Mouse (Mus musculus) T-helper 2 cell (primary cell): ENCODE measurements around the gene 1700056E22Rik.

Source experiments
- in situ Hi-C: fragments of 300-600 bp; cut with MboI, MseI; formaldehyde crosslinking; loops from one replicate; pipeline ENCODE4 v1.15.1; 2025; ENCODE audit warnings: high pct_unique_total_duplicates

The 1700056E22Rik gene

DNA sequence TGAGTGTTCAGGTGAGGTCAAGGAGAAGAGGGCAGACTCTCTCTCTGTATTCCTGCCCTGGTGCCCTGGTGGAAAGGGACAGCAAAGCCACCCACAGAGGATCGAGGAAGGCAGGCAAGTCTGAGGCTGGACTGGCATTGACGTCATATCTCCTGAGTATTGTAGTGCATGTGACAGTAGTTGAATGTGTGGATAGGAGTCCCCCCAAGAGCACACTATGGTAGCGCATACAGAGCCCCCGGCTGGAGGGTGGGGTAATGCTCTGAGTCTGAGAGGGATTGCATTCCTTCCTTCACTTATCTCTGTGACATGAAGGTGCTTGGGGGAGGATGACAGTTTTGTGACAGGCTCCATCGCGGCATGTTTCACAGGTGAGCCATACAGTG is 14.4 kb downstream of the 1700056E22Rik start:
- in situ Hi-C loops, result no loop called here

DNA sequence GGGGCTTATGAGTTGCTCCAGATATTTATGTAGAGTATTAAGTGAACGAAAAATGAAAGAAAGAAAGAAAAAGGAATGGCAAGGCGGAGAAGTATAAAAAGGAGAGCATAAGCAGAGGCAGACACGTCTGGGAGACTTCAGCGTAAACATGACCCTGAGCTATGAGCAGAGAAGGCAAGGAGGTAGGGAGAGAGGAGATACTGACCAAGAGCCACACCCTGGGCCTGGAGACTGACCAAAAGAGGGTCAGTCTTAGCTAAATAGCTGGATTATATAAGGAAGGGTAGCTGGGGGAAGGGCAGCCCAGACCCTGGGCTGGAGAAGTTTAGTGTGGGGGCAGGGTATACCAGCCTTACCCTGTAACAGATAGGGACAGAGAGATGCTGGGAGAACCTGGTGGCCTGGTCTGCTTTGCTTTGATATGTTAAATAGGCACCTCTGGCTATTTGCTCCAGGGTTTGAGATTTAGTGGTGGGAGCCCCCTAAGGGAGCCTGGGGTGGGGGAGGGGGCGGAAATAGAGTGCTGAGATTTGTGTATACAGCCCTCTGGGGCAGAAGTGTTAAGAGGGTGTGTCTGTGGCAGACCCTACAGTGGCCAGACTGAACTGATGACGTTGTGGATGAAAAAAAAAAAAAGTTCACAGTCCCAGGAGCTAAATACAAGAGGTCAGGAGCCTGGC is 14.9 kb downstream of the 1700056E22Rik start:
- in situ Hi-C loops, result no loop called here

DNA sequence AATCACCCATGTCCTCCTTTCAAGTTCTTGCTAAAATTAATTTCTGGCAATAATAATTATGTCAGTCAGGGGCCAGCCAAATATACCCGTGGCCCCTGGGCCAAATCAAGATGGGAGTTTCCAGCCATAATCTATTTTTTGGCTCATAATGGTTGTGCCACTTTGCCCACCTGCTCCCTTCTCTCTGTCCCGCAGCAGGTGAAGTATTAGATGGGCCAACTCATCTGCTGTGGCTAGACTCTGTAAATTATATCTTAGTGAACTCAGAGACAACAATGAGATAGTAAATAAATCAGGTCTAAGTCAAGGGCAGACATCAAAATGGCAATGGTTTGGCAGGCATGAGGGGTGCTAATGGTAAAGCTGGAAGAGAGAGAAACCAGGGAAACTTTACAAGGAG is 16.5 kb downstream of the 1700056E22Rik start:
- in situ Hi-C loops, result no loop called here

DNA sequence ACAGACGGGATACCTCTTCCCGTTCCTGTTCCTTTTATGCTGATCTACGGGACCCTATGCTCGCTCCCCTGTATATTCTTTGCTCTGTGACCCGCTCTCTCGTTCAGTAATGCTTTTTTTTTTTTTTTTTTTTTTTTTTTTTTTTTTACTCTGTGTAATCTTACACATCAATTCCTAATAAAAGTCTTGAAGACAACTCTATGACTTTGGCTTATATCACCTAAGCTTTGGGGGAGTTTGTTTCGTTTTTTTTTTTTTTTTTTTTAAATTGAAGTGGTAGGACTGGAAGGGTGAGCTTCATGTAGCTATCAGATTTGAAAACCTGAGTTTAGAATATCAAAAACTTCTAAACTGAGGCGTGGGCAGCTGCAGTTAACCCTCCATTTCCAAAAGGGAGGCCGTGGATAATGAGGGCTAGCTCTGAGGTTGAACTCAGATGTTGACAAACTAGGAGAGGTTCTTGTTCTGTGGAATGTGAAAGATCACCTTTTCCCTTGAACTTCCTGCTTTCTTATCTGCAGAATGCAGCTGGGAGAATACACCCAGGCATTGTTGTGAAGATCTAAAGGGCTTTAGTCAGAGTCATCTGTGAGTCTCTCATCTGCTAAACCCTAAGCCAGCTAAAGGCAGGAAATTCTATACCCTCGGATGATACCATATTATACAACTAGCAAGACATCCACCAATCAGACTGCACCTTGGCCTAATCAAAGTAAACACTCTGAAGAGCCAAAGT is 17.9 kb downstream of the 1700056E22Rik start:
- in situ Hi-C loops, result no loop called here

DNA sequence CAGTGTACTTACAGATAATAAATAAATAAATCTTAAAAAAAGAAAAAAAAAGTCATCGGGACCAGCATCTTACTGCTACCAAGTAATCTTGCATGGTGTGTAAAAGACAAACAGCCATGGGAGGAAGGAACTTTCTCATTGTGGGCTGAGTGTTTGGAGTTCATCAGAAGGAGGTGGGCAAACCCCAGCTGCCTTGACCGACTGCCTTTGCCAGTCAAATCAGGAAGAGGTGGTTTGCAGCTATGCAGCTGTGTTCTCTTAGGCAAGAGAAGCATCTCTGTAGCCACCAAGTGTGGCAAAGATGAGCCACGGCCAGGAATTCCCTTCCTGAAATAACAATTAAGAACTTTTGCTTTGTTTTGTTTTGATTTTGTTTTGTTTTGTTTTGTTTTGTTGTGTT is 20.0 kb downstream of the 1700056E22Rik start:
- in situ Hi-C loops, result no loop called here

DNA sequence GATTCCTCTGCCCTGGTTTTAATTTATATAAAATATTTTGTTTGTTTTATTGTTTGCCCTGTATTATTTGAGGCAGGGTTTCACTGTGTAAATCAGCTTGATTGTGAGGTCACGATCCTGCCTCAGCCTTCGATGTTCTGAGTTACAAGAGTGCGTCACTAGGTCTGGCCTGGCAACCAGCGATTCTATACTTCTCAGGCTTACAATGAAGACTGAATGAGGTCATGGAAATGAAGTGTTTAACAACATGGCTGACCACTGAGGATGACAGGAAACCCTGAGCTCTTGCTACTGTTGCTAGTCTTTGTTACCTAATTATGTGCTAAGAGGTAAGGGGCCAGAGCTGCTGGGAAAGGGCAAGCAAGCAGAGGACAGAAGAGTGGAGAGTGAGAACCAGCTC is 21.0 kb downstream of the 1700056E22Rik start, which contains the start of gene Dusp10:
Gene Dusp10, plus strand, starts transcription at position 197 of the 400 bp plus-strand sequence.
- in situ Hi-C loops, result no loop called here

DNA sequence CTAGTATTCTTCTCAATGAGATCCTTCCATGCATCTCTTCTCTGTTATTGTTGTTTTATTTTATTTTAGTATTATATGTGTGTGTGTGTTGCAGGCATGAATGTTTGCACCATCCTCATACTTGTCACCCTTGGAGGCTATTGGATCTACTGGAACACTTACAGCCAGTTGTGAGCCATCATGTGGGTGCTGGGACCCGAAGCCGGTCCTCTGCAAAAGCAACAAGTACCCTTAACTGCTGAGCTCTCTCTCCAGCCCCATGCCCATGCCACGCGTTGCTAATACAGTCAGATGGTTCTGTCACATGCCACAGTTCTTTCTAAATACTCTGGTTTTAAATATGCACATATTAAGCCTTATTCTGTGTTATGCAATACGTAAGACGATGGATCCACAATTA is 22.8 kb downstream of the 1700056E22Rik start:
- in situ Hi-C loops, result no loop called here

DNA sequence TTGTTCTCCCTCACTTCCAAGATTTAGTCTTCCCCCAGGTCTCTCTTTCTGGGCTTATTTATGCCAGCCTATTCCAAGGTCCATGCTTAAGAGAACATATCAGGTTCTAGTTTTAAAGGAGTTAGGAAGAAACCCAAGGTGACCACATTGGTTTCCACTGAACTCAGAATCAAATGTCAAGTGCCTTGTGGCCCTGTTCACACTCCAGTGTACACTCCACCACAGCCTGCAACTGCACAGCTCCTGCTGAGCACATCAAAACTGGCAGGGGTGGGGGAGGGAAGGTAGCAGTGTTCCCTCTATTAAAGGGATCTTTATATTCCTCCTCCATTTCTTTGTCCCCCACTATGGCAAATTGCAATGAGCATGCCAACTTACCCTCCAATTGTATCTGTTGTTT is 28.0 kb downstream of the 1700056E22Rik start:
- in situ Hi-C loops, result no loop called here

DNA sequence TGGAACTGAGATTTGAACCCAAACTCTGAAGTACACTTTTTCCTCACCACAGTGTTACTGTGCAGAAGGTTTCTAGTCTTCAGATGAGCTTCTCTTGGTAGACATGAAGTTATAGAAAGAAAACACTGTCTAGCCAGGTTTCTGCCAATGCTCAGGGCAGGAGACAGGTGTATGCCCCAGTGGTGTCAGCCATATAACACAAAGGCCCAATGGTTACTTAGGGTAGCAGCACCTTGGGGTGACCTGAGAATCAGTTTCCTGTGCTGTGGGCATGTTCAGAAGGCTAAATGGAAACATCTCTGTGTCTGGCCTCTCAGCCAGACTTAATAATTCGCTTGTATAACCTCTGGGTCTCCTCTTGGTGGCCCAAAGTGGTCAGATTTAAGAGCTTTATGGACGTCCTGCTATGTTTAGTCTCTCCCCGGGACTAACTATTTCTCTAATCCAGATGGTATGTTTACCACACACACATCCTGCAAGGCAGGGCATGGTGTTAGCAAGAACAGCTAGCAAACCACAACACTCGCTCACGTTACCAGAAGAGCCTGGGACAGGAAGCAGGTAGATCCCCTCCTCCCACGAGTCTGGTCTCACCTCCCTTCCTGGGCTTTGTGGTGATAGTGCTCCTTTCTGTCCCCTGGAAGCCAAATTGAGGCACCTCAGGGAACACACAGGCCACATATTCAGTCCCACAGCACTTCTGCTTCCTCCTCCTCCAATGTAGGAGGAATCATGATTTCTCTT is 28.6 kb downstream of the 1700056E22Rik start:
- in situ Hi-C loops, result no loop called here

DNA sequence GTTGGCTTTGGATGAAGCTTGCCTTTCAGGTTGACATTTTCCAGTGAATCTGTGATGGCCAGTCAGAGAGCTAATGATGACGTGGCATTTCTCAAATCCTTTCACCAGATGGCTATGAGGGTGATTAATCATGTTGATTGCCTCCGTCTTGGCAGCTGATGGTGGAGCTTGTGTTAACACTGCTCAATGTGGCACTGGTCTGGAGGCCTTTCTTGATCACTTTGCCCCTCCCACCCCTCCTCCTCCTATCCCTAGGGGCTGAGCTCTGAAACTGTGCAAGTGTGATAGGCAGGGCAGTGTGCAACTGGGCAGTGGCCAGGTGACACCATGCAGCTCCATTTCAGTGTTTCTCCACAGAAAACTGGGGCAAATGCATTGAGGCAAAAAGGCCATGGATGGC is 29.8 kb downstream of the 1700056E22Rik start:
- in situ Hi-C loops, result loop anchor here (5.0 kb wide), 1 partner anchor 98 kb away; no protein-coding TSS in a partner anchor

DNA sequence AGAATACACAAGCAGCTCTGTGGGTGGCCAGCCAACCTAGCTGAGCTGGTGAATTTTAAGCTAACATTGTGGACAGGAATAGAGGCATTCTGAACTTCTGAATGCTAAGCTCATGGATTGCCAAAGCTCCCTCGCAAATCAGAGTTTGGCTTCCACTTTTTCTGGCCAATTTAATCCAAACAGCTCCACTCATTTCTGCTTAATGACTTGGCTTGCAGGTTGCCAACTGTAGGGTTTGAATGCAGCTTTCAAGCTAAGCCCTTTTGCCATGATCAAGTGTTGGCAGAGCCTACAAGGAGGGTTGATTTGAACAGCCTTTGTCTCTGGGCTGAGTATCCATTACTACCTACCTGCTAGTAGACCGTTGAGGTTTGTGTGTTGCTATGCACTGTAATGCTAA is 31.6 kb downstream of the 1700056E22Rik start:
- in situ Hi-C loops, result loop anchor here (5.0 kb wide), 1 partner anchor 100 kb away; no protein-coding TSS in a partner anchor

DNA sequence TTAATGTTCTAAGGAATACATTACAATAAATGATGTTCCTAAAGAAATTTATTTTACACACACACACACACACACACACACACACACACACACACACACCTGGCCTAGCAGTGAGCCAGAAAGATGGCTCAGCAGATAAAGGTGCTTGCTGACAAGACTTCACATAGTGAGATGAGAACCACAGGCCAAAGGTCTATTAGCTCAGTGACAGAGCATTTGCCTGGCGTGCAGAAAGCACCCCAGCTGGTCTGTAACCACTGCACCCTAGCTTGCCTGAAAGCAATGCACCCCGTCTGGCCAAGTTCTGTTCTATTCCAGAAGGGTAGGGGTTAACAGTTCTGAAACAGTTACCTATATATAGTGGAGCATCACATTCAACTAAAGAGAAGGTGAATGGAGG is 36.9 kb downstream of the 1700056E22Rik start:
- in situ Hi-C loops, result no loop called here

DNA sequence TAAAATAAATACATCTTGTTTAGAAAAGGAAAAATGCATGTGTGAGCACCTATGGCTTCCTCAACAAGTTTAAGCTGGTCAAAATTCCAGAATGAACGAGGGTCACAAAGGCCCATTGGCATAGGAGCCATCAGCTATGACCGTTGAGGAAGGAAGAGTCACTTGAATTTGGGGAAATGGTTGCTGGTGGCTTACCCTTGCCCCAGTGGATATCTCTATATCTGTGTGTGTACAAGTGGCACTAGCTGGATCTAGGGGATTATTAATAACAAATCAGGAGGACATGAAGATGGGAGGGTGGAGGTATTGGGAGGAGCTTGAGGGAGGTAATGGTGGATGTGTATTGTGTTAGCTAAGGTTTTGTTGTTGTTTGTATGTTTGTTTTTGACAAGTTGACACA is 42.2 kb downstream of the 1700056E22Rik start:
- in situ Hi-C loops, result no loop called here

DNA sequence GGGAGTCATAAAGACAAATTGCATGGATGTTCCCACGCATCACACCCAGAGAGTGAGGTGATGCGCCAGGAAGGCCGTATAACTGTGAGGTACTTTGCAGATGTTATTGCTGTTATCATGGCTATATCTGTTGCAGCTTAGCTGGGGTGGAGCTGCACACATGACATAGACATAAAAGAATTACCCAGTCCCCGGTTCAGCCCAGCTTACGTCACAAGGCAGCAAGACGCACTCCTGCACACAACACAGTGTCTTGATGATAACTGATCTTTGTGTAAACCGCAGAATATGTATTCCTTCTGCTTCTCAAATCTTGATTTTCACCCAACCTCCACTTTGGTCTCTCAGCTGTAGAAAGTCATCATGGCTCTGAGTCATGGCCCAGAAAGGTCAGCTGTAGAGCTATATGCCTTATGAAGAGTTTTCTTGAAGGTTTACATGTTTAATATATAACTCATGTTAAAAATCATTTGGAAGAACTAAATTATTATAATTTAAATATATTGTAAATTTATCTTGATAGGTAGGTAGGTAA is 46.3 kb downstream of the 1700056E22Rik start:
- in situ Hi-C loops, result no loop called here
